Mouse (Mus musculus) spleen, adult 2 months (tissue): Measurements from ENCODE around the gene 1700067K01Rik.

Source experiments
- CTCF ChIP-seq: fragments of 200-500 bp; IDR thresholded peaks from 2 replicates; pipeline ENCODE4 v1.5.1; 2011; ENCODE audit warnings: mild to moderate bottlenecking, inconsistent platforms; ENCODE audit not compliant: insufficient read depth, insufficient read length, insufficient replicate concordance; ENCODE audit errors: extremely low read depth
- POLR2A ChIP-seq: fragments of 200-500 bp; IDR thresholded peaks from 2 replicates; pipeline ENCODE4 v1.6.1; 2011; ENCODE audit warnings: low read depth, low read length, inconsistent platforms

DNA sequence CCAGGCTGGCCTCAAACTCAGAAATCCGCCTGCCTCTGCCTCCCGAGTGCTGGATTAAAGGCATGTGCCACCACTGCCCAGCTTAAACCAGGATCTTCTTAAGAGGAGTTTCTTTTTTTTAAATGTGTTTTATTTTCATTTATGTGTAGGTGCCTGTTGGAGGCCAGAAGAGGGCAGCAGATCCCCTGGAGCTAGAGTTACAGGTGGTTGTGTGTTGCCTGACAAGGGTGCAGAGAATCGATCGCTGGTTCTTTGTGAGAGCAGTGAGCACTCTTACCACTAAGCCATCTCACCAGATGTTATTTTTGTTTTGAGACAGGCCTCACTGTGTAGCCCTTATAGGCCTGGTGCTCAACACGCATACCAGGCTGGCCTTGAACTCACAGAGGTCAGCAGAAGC is 14.5 kb downstream of the 1700067K01Rik start:
- TF ChIP-seq CTCF (no peak), POLR2A (no peak)
